Mouse (Mus musculus): Measurements from ENCODE around the gene Garem2.
"Not testable (repeated sequence)": the region's sequence is repeated elsewhere in the genome, so short reads cannot be mapped to it uniquely, and the experiment has no call there.

DNA sequence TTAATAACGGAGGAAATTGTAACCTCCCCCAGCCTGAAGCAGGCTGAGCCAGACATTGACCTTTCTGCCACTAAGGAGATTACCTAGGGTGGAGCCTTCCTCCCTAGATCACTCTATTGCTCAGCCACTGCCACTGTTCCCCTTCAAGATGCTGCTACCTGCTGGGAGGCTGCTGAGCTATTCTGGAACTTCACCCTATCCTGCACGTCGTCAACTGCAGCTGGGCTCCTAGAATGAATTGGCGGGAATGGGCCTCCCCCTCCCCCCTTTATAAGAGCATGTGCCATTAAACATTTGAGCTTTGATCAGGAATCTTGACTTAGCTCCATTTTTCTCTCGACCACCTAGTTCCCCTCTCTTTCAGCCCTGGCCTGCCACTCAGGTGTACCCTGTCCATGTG lies 45.4 kb upstream of the Garem2 start:
- TF ChIP-seq EP300, CTCF (IDR thresholded peaks at IDR 0.05; ENCODE audit: low read depth): not testable (repeated sequence)
